Mouse (Mus musculus): Measurements from ENCODE around the gene Dnase1l3.
"Not testable (repeated sequence)": the region's sequence is repeated elsewhere in the genome, so short reads cannot be mapped to it uniquely, and the experiment has no call there.

The Dnase1l3 gene

DNA sequence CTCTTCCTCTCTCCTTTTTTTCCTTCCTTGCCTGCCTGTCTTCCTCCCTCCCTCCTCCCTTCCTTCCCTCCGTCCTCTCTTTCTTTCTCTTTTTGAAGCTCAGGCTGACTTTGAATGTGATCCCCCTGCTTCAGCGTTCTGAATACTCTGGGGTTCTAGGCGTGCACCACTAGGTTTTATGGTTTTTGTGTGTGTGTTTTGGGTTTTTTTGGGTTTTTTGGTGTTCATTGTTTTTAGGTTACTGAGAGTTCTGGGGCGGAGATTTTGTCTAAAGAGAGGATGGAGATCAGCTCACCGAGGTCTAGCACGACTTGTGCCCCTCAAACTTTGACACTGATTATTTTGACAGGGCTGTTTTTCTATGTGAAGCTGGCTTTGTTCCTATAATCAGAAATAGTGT, 17.6 kb upstream of the Dnase1l3 start:
- no peak for DNase-seq

DNA sequence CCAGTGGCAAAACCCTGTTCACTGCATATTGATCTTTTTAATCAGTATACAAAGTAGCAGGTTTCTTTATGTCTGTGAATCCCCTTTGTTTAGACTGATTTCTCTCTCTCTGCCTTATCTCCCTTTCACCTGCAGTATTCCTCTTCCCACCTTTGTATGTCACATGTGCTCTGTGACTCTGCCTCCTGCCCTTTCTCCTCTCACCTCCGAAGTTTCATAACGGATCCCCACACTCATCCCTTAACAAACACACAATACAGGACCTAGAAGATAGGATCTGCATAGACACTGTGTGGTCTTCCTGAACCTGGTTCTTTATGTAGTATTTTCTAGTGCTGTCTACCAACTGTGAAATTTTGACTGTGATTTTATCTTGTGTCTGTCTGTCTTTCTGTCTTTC, 16.9 kb upstream of the Dnase1l3 start:
- DNase-seq = no peak

DNA sequence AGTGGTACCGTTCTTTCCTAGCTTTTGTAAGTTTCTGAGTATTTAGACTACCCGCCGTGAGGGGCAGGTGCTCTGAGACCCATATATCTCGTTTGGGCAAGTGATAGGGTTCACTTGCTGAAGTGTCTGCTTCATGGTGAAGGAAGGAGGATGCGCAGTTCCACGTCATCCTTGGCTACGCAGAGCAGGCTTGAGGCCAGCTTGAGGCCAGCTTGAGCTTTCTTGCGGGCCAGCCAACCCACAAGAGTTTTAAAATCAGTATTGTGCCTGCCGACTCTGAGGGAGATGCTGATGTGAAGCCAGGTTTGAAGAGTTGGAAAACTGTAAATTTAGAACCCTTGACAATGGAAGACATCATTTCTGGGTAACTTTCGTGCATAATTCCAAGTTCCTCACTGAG, 13.6 kb upstream of the Dnase1l3 start:
- DNase-seq = no peak

DNA sequence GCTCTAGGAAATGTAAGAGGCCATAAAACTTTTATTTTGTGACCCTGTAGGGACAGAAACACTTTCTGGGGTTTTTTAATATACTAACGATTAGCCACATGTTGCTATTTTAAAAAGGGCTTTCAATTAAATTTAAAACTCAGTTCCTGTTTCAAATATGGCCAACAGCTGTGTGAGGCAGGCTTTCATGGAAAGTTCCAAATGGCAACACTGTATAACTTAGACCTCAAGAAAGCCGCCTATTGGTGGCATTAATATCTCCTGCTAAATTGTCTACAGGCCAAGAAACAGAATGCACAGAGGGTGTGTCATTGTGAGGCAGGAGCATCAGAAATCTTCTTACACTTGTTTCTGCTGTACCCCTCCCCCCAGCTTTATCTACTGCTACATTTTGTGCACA, 13.1 kb upstream of the Dnase1l3 start:
- no peak for DNase-seq

DNA sequence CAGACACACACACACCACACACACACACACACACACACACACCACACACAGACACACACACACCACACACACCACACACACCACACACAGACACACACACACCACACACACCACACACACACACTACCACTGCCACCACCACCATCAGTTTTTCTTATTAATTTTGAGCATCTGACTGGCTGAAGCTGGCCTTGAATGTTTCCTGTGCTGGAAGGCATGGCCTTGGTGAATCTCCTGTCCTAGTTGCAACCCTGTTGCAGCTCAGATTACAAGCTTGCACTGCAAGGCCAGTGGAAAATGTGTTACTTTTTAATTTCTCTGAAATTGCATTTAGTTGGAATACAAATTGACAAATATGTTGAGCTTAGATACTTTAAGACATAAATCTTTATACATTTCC, 12.7 kb upstream of the Dnase1l3 start:
- DNase-seq = no peak

DNA sequence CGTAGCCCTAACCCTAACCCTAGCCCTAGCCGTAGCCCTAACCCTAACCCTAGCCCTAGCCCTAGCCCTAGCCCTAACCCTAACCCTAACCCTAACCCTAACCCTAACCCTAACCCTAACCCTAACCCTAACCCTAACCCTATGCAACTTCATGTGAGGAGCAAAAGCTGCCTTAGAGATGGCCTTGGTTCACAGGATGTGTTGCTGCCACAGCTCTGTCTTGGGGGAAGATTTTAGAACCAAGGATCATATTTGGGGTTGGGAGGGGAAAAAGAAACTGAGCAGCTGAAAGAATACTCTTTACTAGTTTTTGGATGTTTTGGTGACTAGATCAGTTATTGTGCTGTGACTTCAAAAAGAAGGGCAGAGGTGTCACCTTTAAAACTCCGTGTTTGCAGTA, 11.7 kb upstream of the Dnase1l3 start:
- DNase-seq = not testable (repeated sequence)

DNA sequence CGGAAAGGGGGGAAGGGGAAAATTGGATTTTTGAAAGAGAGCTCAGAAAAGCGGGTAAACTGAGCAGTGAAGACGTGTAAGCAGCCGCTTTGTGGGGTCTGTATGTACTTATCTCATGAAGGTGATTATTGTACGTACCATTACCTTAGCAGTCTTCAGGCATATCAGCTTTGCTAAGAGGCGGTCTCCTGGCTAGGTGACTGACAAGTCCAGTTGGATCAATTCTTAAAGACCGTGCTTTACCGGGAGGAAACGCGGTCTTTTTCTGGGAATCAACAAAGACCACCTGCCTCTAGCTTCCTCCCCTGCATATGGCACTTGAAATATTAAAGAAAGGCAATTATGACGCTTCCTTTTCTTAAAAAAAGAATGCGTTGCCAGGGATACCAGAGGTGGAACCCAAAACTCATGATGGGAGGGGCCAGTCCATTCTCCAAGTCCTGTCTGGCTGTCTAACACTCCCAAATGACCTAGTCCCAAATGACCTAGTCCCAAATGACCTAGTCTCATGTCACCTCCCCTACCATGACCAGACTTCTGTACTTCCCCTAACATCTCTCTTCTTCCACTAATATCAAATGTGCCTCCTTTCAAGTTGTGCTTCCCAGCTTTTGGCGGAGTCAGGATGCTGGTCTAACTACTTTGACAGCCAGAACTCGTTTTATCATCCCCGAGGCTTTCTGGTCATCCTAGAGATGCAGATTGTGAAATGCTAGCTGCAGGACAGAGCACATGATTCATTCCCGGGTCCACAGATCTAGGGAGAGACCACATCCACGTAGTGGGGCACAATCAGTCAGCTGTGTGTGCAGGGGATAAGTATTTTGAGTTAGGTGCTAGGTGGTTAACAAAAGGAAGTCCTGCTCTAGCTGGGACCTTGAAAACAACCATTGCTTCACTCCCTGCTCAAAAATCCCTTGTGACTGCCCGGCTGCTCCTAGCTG, 9.6 kb upstream of the Dnase1l3 start:
- no peak for DNase-seq

DNA sequence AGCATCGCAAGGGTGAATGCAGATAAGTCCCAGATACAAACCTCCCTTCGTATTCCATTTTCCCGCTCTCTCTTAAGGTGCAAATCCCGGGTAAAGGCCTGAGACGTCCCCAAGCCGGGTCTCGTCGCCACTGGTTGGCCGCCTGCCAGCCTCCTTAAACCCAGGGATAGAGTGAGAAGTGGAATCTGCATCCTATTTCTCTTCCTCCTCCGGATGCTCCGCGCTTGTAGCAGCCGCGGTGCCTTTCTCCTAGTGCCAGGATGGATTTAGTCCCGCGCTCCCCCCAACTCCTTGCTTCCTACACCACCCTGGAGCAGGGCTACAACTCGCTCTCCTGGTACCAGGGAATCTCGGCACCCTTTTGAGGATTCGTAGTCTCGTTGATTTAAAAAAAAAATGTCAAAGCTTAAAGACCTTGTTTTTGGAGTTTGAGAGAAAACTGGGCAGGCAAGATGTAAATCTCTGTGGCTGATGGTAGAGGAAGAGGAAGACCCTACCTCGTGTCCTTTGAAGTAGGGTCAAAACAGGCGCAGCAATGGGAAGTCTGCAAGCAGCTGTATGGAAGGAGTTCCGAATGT, 8.8 kb upstream of the Dnase1l3 start:
- DNase-seq = no peak

DNA sequence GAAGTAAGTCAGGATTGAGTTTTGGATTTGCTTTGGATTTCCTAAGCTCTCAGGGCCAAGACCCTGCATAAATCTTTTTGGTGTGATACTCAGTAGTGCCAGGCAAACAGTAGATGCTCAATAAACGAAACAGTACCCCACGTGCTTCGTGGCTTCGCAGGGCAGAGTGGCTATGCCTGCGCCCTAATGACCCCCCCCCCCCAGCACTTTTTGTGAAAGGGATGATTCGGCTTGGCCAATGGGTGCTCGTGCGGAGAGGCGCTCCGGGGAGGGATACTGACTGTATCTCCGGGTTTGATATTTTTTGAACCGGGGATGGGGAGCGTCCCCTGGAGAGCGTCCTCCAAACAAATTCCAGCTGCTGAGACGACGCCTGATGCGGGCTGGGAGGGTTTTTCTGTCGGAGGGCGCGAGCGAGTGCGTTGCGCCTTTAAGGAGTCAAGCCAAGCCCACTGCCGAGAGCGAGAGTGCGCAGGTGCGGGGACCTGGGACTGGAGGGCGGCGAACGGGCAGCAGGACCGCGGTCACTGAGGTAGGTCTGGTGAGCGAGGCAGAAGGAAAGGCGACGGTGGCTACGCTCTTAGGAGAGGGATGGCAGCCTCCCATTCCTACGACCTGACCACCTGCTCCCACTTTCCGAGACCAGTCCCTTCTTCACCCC, 8.2 kb upstream of the Dnase1l3 start, which contains the start of gene Abhd6:
TSS of gene Abhd6 (plus strand) at position 471 of the 661 bp plus-strand sequence.
- DNase-seq = peak; percentile 84

DNA sequence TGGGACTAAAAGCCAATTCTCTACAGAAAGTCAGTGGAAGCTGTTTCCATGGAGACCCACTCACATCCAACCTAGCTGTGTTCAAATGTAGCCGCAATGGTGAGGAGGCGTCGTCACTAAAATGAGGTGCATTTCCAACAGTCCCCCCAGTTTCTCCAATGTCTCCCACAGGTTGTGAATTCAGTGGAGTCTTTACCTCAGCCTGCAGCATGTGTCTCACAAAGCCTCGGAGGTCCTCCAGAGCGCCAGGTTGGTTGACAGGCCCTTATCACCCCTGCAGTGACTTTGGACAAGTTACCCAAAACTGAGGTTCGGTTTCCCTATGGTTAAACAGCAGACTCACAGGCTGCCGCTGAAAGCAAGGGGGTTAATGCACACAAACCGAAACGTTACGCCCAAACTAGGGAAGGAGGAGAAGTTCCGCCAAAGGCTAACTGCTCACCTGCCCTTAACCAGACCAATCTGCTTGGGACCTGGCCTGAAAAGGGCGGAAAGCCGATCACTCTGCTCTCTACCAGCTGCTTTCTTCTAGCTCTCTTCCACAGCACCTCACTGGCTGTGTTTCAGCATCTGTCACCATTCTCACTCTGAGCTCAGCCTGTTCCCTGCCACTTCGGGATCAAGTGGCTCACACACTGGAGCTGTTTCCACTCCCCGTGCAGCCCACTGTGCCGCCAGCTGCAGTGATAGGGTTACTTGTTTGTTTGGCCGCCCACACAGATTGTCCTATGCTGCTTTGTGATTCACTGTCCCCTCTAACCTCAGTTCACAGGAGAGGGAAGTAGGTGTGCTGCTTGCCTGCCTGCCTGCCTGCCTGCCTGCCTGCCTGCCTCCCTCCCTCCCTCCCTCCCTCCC, 6.7 kb upstream of the Dnase1l3 start:
- DNase-seq = no peak

DNA sequence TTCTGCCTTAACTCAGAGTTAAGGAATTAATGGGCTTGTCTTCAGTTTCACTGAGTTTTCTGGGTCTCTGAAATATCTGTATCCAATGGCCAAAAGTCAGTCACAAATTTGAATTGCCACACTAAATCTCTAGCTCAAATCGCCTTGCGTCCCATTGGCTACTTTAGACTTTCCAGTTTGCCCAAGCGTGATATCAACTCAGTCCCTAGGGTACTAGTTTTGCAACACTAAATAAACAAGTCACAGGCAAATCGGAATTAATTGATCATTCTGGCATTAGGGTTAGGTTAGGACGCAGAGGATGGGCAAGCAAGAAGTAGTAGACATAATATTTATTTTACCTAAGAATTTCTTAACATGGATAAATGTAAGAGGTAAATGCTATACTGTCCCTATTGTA, 5.9 kb upstream of the Dnase1l3 start:
- no peak for DNase-seq

DNA sequence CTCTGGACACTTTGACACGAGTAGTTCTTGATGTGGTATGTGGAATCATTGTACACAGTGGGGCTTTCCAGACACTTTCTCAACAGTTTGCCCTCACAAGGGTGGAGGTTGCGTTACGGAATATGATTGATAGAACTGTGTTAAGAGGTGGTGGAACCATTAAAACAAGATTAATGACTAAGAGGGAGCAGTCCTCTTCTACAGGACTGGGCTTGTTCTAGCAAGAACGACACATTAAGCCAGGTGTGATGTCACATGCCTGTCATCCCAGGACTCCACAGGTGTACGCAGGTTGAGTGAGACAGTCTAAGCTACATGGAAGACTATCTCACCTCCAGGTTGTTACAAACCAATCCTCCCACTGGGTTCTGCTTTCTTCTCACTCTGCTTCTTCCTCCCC, 5.1 kb upstream of the Dnase1l3 start:
- DNase-seq = no peak

DNA sequence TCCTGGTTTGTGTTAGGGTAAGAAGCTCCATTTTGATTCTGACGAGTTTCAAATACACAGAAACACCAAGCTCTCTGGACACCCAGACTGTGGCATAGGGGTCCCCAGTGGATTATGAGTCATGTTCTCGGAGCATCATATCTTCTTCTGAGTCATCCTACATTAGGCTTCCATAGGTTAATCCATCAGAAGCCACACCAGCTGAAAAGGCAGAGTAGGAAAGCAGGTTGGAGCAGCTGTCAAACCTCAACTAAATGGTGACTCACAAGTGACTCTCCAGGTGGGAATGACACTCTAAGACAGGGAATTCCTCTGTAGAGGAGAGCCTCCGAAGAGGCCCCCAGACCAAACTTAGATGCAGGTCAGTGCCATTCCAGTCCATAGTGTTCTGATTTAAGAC, 4.7 kb upstream of the Dnase1l3 start:
- DNase-seq = no peak

DNA sequence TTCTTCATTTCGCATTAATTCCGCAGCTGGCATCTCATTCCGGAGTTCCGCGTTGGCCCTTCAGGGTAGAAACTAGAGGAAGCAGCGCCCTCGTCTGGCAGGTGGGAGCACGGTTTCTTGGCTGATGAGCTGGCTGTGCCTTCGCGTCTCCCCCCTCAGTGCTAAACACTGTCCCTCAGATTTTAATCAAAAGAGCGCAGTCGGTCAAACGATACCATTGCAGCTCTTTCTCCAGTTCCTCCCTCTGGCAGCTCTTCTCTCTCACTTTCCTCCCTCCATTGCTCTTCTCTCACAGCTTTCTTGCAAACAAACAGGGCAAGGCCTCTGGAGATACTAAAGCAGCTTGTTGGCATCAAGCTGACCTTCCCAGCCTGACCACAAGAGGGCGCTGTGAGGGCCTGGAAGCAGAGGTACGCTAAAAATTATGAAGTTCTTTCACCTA, 2.9 kb upstream of the Dnase1l3 start:
- DNase-seq = peak; percentile 92

DNA sequence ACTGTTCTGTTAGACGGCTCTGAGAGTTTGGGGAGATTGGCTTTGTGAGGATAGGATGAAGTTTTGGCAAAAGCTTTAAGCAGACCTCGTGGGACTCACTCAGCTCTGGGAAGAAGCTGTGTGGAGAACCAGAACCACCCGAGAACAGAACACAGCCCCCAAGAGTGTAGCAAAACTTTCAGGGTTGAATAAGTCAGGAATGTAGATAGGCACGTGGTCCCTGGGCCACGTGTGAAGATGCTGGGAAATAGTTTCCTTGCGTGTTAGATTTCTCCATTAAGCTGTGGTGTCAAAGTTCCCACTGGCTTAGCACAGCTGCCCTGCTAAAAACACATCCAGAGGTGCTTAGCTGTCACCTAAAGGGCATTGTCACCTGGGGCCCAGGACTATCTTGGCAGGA, 2.2 kb downstream of the Dnase1l3 start:
- DNase-seq = no peak

DNA sequence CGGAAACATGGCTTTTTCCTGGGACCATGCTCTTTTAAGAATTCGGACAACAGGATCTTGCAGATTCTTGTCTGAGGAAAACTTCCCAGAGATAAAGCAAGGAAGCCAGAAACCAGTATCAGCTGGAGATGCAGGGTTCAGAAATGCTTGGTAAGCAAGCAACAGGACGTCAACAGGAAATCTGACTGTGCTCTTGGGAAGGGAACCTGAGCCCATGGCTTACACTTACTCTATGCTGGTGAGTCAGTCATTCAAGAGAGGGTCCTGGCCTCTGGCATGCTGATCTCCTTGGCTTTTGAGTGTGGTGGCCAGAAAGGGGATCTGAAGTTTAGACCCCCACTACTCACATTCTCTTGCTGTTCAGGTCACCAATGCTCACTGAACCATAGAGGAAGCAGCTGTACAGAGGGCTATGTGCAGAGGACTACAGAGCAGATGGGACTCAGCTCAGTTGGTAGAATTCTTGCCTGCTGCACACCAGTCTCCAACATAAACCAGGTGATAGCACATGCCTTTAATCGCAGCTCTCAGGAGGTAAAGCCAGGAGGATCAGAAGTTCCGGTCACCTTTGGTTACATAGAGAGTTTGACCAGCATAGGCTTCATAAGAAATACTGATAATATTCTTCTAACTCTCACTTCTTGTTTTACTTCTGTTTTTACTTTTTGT, 3.1 kb downstream of the Dnase1l3 start:
- no peak for DNase-seq

DNA sequence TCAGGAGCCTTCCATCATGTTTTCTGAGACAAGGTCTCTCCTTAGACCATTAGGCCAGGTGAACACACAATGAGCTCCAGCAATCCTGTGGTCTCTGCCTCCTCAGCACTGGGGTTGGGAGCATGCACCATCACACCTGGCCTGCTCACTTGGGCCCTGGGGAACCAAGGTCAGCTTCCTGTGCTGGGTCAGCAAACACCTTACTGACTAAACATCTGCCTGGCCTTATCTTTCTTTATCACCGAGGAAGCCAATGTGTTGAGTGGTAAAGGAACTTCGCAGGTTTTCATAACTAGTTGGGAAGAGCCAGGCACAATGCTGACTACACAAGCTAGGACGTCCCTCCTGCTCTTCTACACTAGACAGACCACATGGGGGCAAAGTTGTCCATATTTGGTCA, 4.4 kb downstream of the Dnase1l3 start:
- DNase-seq = no peak

DNA sequence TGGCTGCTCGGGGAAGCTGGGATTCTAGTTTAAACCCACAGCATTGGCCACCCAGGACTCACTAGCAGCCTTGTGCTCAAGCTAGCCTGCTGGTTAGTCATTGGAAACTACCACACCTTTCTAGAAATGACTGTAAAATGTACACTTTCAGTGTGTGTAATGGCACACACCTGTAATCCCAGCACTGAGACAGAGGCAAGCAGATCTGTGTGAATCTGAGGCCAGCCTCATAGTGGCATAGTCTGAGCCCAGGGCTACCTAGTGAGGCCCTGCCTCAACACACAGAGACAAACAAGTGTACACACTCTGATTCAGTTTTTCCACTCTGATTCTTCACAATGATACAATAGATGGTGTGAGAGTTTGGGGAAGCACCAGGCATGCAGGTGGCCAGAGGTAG, 5.0 kb downstream of the Dnase1l3 start:
- no peak for DNase-seq

DNA sequence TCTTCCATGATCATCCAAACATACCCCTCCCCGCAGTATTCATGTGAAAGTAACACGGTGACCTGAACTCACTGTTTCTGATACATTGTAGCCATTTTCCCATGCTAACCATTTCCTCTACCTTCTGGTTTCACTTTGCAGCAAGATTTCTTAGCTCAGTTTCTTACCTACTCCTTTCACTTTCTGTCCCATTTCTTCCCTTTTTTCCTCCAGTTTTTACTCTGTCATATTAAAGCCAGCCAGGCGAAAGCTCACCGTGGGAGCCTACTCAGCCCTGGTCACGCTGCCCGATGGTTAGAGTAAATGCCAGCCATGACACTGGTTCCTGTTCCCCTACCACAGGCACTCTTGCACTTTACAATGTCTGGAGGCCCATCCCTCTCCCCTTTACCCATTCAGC, 7.5 kb downstream of the Dnase1l3 start:
- no peak for DNase-seq

DNA sequence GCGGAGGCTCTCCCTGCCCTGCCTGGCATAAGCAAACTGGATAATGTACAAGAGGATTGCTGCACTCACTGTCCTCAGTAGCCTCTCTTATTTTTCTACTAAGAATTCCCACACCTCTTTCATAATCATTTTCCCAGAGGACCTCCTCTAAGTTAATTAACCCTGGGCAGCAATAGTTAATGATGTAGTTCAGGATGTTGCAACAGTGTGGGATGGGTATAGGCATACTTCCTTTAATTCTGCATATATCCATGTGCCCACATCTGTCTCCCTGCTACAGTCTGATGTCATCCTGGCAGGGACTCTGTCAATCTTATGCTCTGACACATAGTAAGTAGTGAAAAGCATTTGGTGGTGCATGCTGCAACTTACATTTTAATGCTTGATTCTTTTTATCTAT, 13.1 kb downstream of the Dnase1l3 start:
- DNase-seq = no peak

DNA sequence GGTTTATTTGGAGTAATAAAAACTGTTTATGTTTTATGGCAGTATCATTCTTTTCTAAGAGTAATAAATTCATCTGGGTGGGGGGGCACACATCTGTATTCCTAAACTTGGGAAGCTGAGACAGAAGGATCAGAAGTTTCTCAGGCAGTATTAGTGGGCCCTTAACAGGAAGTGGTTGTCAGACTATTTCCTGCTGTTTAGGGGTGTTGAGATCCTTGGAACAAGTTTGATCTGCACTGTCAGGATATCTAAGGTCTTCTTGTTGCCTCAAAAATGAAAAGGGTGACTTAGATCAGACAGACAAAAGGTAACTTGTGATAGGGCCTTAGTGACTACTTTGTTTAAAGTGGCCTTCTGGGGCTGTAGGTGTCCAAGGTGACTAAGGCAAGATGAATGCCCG, 16.2 kb downstream of the Dnase1l3 start:
- no peak for DNase-seq

DNA sequence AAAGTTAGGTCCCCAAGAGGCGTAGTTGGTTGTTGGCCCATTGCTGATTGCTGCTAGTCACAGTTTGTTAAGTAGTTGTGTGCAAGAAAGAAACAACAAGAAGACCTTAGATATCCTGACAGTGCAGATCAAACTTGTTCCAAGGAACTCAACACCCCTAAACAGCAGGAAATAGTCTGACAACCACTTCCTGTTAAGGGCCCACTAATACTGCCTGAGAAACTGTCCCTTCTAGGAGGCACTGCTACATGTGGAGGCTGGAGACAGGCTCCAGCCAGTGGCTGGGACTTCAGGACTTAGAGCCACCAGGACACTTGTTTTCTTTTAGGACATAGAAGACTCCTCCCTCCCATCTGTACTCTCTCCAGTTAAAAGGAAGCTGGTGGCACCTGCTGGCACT, 16.9 kb downstream of the Dnase1l3 start:
- no peak for DNase-seq

All from thymus, postnatal 14 days (tissue).